Mouse (Mus musculus): Measurements from ENCODE around the gene Ccdc8. TPM values are rescaled to one million over a fixed set of nuclear protein-coding genes. Genes with fewer than 3 reads are reported as not detected.

The Ccdc8 gene
- polyA plus RNA-seq, 1 experiment = 0.87 TPM

DNA sequence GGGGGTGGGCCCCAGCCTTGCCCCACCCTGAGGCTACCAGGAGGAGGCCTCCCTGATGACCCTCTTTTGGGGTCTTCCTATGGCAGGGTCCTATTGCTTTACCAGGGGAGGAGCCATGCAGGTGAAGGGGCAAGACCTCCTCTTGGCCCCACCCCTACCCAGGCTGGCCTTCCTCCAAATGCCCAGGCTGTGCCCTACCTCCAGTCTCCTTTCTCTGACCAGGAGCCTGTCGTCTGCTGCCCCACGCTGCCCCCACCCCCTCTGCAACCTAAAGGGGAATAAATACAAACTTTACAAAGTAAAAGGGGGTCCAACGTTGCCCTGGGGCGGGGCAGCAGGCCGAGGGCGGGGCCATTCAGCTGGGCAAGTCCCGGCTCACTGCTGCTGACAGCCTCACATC is 12.2 kb downstream of the Ccdc8 start:
- WGBS = 65% methylated on average over 7 of the region's 7 CpGs
- Histone ChIP-seq H3K27me3 (ENCODE audit: control insufficient read depth, insufficient read depth, low read length) (no peaks in the 10 kb centered on the region), H3K4me1 (ENCODE audit: control insufficient read depth, insufficient read depth, low read length) (peaks cover 62% of the 10 kb centered on the region), H3K4me3 (replicated peaks; ENCODE audit: insufficient read depth, low read depth, low read length) (no peak overlapping the region), H3K27ac (ENCODE audit: insufficient read depth, low read length) (peak overlapping the region; percentile 93)
- peak in 1 of 2 experiments; percentile 36 for DNase-seq
- TF ChIP-seq CTCF (IDR thresholded peaks at IDR 0.05; ENCODE audit: borderline replicate concordance, insufficient read depth, low read depth, low read length) (no peak), POLR2A (IDR thresholded peaks at IDR 0.05; ENCODE audit: borderline replicate concordance, insufficient read depth, low read length) (no peak)

DNA sequence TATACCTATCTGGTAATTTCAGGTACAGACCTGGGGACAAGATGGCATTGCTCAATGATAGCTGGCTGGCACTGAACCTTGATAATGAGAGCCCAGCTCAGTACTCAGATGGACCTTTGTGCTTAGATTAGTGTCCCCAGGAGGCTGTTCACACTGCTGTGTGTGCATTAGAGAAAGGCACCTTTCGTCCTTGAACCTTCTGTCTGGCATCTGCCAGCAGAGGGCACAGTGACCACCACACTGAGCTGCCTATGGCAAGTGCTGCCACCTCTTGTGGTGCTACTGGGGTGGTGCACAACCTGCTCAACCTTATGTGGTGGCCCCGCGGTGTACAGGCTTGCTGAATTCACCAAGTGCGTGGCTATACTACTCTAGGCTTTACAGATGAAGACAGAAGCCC is 14.8 kb downstream of the Ccdc8 start:
- peak; percentile 58 to 63 for DNase-seq
- H3K4me3 ChIP-seq (replicated peaks; ENCODE audit: insufficient read depth, low read depth, low read length) = no peak overlapping the region
- H3K27ac ChIP-seq (ENCODE audit: insufficient read depth, low read length) = peak overlapping the region; percentile 42
- TF ChIP-seq POLR2A (IDR thresholded peaks at IDR 0.05; ENCODE audit: borderline replicate concordance, insufficient read depth, low read length) (no peak), CTCF (IDR thresholded peaks at IDR 0.05; ENCODE audit: borderline replicate concordance, insufficient read depth, low read depth, low read length) (peak; percentile 92)
- no peaks in the 10 kb centered on the region for H3K27me3 ChIP-seq (ENCODE audit: control insufficient read depth, insufficient read depth, low read length)
- H3K4me1 ChIP-seq (ENCODE audit: control insufficient read depth, insufficient read depth, low read length) = peaks cover 67% of the 10 kb centered on the region
- WGBS = 9% methylated on average over 4 of the region's 4 CpGs

GRCm38 (mm10) chr7:17009326-17010009 is 17.0 kb downstream of the Ccdc8 start:
- DNase-seq = peak in 1 of 2 experiments; percentile 9
- 91% methylated on average over 16 of the region's 16 CpGs for WGBS
- Histone ChIP-seq H3K4me1 (ENCODE audit: control insufficient read depth, insufficient read depth, low read length) (peaks cover 64% of the 10 kb centered on the region), H3K27ac (ENCODE audit: insufficient read depth, low read length) (no peak overlapping the region), H3K27me3 (ENCODE audit: control insufficient read depth, insufficient read depth, low read length) (no peaks in the 10 kb centered on the region), H3K4me3 (replicated peaks; ENCODE audit: insufficient read depth, low read depth, low read length) (no peak overlapping the region)
- no peak for TF ChIP-seq POLR2A (IDR thresholded peaks at IDR 0.05; ENCODE audit: borderline replicate concordance, insufficient read depth, low read length)
- TF ChIP-seq CTCF (IDR thresholded peaks at IDR 0.05; ENCODE audit: borderline replicate concordance, insufficient read depth, low read depth, low read length) = no peak

- Histone ChIP-seq H3K27me3 (ENCODE audit: control insufficient read depth, insufficient read depth, low read length) (no peaks in the 10 kb centered on the region), H3K4me3 (replicated peaks; ENCODE audit: insufficient read depth, low read depth, low read length) (no peak overlapping the region), H3K27ac (ENCODE audit: insufficient read depth, low read length) (no peak overlapping the region), H3K4me1 (ENCODE audit: control insufficient read depth, insufficient read depth, low read length) (peaks cover 64% of the 10 kb centered on the region)
- 68% methylated on average over 5 of the region's 5 CpGs for WGBS
- peak in 1 of 2 experiments; percentile 17 for DNase-seq
- TF ChIP-seq POLR2A (IDR thresholded peaks at IDR 0.05; ENCODE audit: borderline replicate concordance, insufficient read depth, low read length) = no peak
- TF ChIP-seq CTCF (IDR thresholded peaks at IDR 0.05; ENCODE audit: borderline replicate concordance, insufficient read depth, low read depth, low read length) = no peak
These were observed 17.5 kb downstream of the Ccdc8 start for GRCm38 (mm10) chr7:17010010-17010347.

DNA sequence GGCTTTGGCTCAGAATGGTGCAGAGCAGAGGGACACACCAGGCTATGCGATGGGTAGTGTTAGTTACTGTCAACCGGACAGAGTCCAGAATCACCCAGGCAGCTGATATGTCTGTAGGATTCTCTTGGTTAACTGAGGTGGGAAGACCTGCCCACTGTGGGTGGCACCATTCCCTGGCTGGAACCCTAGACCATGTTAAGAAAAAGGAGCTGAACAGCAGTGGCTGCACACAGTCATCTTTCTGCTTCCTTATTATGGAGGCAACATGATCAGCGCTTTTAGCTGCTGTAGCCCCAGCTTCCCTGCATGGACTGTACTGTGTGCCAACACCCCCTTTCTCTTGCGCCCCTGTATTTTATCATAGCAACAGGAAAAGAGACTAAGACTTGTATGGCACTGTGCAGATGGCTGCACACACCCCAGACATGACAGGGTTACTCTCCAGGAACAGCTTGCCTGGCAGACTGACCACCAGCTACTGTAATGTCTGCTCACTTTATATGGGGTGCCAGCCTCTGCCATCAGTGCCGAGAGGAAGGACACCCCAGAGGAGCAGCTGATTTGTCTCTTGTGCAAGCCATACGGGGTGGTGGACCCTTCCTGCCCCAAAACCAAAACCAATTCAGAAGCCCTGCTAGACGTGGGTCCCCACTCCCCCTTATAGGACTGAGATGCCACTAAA is 19.5 kb downstream of the Ccdc8 start:
- H3K27ac ChIP-seq (ENCODE audit: insufficient read depth, low read length) = peak overlapping the region; percentile 43; the same call in 1 of the 2 replicates
- TF ChIP-seq CTCF (IDR thresholded peaks at IDR 0.05; ENCODE audit: borderline replicate concordance, insufficient read depth, low read depth, low read length) (no peak), POLR2A (IDR thresholded peaks at IDR 0.05; ENCODE audit: borderline replicate concordance, insufficient read depth, low read length) (no peak)
- peak; percentile 57 to 78 for DNase-seq
- H3K27me3 ChIP-seq (ENCODE audit: control insufficient read depth, insufficient read depth, low read length) = no peaks in the 10 kb centered on the region
- H3K4me3 ChIP-seq (replicated peaks; ENCODE audit: insufficient read depth, low read depth, low read length) = no peak overlapping the region
- H3K4me1 ChIP-seq (ENCODE audit: control insufficient read depth, insufficient read depth, low read length) = peaks cover 66% of the 10 kb centered on the region
- 27% methylated on average over 7 of the region's 7 CpGs for WGBS

DNA sequence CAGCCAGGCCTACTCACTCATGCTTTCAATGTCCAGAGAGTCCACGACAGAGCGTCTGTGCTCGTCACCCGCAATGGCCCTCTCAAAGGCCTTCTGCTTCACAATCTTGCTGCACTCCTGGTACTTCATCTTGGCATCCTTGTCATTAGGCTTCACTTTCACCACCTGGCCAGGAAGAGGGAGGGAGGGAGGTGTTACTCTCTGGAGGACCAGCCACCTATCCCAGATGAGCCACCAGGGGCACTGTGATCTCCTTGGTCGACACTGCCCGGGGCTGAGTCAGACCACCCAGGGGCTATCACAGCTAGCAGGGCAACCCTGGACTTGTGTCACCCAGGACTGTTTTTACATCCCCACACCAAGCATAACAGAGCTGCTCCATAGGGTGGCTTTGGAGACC is 22.9 kb downstream of the Ccdc8 start:
- no peak overlapping the region for H3K4me3 ChIP-seq (replicated peaks; ENCODE audit: insufficient read depth, low read depth, low read length)
- WGBS = 11% methylated on average over 6 of the region's 6 CpGs
- peaks cover 75% of the 10 kb centered on the region for H3K4me1 ChIP-seq (ENCODE audit: control insufficient read depth, insufficient read depth, low read length)
- H3K27ac ChIP-seq (ENCODE audit: insufficient read depth, low read length) = peak overlapping the region; percentile 8; the same call in 1 of the 2 replicates
- no peaks in the 10 kb centered on the region for H3K27me3 ChIP-seq (ENCODE audit: control insufficient read depth, insufficient read depth, low read length)
- peak; percentile 58 to 67 for DNase-seq
- no peak for TF ChIP-seq POLR2A (IDR thresholded peaks at IDR 0.05; ENCODE audit: borderline replicate concordance, insufficient read depth, low read length)
- TF ChIP-seq CTCF (IDR thresholded peaks at IDR 0.05; ENCODE audit: borderline replicate concordance, insufficient read depth, low read depth, low read length) = peak; percentile 29; the same call in 1 of the 2 replicates

- WGBS = 7% methylated on average over 1 of the region's 1 CpGs
- Histone ChIP-seq H3K27me3 (ENCODE audit: control insufficient read depth, insufficient read depth, low read length) (no peaks in the 10 kb centered on the region), H3K4me1 (ENCODE audit: control insufficient read depth, insufficient read depth, low read length) (peaks cover 87% of the 10 kb centered on the region), H3K4me3 (replicated peaks; ENCODE audit: insufficient read depth, low read depth, low read length) (no peak overlapping the region), H3K27ac (ENCODE audit: insufficient read depth, low read length) (peak overlapping the region; percentile 87)
- TF ChIP-seq POLR2A (IDR thresholded peaks at IDR 0.05; ENCODE audit: borderline replicate concordance, insufficient read depth, low read length) = no peak
- no peak for TF ChIP-seq CTCF (IDR thresholded peaks at IDR 0.05; ENCODE audit: borderline replicate concordance, insufficient read depth, low read depth, low read length)
- peak; percentile 99 to 100 for DNase-seq
These were observed 24.5 kb downstream of the Ccdc8 start for GRCm38 (mm10) chr7:17017036-17017435.

DNA sequence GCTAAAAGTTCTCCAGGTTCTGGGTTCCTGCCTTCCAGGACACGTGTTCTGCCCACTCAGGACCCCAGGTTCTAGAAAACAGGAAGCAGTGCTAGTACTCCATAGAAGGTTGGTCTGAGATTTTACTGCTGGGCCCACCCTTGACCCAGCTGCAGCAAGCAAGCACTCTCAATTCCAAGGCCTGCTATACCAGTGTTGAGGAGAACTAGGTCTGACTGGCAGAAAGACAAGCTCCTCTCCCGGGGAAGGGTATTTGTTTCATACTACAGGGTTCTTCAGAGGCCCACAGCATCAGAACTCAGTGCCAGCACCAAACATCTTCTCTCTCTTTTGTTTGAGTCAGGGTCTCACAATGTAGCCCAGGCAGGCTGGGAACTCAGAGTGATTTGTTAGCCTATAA is 25.4 kb downstream of the Ccdc8 start:
- TF ChIP-seq CTCF (IDR thresholded peaks at IDR 0.05; ENCODE audit: borderline replicate concordance, insufficient read depth, low read depth, low read length) = no peak
- TF ChIP-seq POLR2A (IDR thresholded peaks at IDR 0.05; ENCODE audit: borderline replicate concordance, insufficient read depth, low read length) = no peak
- H3K4me3 ChIP-seq (replicated peaks; ENCODE audit: insufficient read depth, low read depth, low read length) = no peak overlapping the region
- DNase-seq = peak in 1 of 2 experiments; percentile 41
- H3K27ac ChIP-seq (ENCODE audit: insufficient read depth, low read length) = peak overlapping the region; percentile 87
- H3K4me1 ChIP-seq (ENCODE audit: control insufficient read depth, insufficient read depth, low read length) = peaks cover 87% of the 10 kb centered on the region
- H3K27me3 ChIP-seq (ENCODE audit: control insufficient read depth, insufficient read depth, low read length) = no peaks in the 10 kb centered on the region
- WGBS = 15% methylated on average over 2 of the region's 2 CpGs
